Mouse (Mus musculus) E14TG2a.4 (cell line): ENCODE measurements around the gene Mpp1.
"Not testable (repeated sequence)": the region's sequence is repeated elsewhere in the genome, so short reads cannot be mapped to it uniquely, and the experiment has no call there.

ENCODE experiments used
- H3K27me3 ChIP-seq: 2 replicates; pipeline ENCODE4 v1.6.1; 2014; ENCODE audit warnings: low read length, control low read depth; ENCODE audit not compliant: insufficient read depth
- H3K36me3 ChIP-seq: 2 replicates; pipeline ENCODE4 v1.6.1; 2014; ENCODE audit warnings: low read length, control low read depth; ENCODE audit not compliant: insufficient read depth
- H3K4me1 ChIP-seq: replicated peaks from 2 replicates; pipeline ENCODE4 v1.6.1; 2014; ENCODE audit warnings: low read depth, low read length, control low read depth
- H3K4me3 ChIP-seq: replicated peaks from 2 replicates; pipeline ENCODE4 v1.5.1; 2014; ENCODE audit warnings: mild to moderate bottlenecking, low read length
- H3K9me3 ChIP-seq: 2 replicates; pipeline ENCODE4 v1.6.1; 2014; ENCODE audit warnings: low read length, control low read depth
- CTCF ChIP-seq: conservative IDR thresholded peaks from 2 replicates; pipeline ENCODE4 v1.5.1; 2014; ENCODE audit warnings: low read length
- NANOG ChIP-seq: IDR thresholded peaks from 2 replicates; pipeline ENCODE4 v1.6.1; 2014; ENCODE audit warnings: borderline replicate concordance, low read length, mixed read lengths
- POU5F1 ChIP-seq: IDR thresholded peaks from 2 replicates; pipeline ENCODE4 v1.6.1; 2014; ENCODE audit warnings: low read length, borderline replicate concordance

Gene Mpp1

DNA sequence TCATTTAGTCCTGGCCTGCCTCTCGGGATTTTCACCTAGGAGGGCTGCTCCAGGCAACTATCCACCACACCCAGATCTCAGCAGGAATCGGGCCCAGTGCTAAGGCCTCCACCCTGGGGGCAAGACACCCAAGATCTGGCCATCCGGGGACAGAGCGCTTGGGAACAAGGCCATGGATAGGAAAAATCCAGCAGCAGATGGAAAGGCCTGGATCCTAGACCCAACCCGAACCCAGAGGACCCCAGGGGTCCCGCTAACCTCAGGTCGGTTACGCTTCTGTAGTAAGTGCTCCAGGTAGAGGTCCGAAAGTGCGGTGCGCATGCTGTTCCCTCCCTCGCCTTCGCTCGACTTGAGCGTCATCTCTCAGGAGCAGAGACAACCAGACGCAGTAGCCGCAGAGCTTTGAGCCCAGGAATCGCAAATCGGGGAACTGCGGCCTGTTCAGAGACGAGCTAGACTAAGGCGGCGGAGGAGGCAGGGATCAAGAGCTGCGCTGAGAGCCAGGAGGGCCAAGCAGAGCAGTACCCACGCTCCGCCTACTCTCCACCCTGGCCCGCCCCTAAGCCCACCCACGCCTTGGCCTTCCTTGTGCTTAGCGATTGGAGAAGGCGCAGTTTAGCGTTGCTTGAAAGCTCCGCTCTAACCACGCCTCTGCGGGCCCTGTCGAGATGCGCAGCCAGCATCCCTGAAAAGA, at the start of gene Mpp1:
Mpp1 (minus strand) TSS at position 550 of the 694 bp plus-strand sequence.
- H3K27me3 ChIP-seq, result no peaks in the 10 kb centered on the region
- H3K9me3 ChIP-seq, result no peaks in the 10 kb centered on the region
- H3K36me3 ChIP-seq, result no peaks in the 10 kb centered on the region
- no peak for TF ChIP-seq NANOG
- TF ChIP-seq CTCF, result no peak
- TF ChIP-seq POU5F1, result no peak
- peak within 1 kb of the TSS; percentile 79 for H3K4me3 ChIP-seq
- H3K4me1 ChIP-seq, result peaks cover 12% of the 10 kb centered on the region

DNA sequence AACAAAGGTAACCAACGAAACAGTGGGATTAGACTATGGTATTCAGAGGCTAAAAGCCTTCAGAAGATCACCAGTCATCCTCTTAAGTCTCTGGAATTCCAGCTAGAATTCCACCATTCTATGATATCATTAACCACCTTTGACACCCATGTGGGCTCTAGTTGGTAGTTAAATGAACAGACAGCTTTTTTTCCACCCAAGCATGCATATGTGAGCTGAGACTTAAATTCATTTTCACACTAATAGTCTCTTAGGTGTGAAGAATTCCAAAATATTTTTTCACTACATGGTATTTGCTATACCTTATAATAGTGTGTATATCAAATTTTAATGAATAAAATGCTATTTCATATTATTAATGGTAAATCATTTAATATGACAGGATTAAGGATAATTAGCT, 32.9 kb upstream of the Mpp1 start, which contains the start of gene Smim9:
Smim9 (minus strand) TSS at position 101 of the 400 bp plus-strand sequence.
- no peak within 1 kb of the TSS for H3K4me3 ChIP-seq
- H3K27me3 ChIP-seq, result no peaks in the 10 kb centered on the region
- no peaks in the 10 kb centered on the region for H3K9me3 ChIP-seq

DNA sequence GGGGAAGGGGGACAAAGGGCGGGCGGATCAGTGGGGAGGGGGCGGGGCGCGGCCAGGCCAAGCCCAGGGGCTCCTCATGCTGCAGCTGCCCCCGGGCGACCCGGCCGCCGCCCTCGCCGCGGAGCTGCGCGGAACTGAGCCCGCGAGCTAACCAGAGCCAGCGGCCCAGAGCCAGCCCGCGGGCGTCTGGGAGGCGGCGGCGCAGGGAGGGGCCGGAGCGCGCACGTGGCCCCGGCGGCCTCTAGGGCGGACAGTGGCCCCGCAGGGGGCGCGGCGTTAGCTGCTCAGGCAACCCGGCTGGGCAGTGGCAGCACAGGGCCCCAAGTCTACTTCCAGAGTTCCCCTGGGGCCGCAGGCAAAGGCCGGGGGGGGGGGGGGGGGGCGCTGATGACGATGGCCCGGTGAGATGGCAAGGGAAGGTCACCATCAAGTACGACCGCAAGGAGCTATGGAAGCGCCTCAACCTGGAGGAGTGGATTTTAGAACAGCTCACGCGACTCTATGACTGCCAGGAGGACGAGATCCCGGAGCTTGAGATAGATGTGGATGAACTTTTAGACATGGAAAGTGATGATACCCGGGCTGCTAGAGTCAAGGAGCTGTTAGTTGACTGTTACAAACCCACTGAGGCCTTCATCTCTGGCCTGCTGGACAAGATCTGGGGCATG, 24.9 kb upstream of the Mpp1 start:
- Histone ChIP-seq H3K4me3 (peak overlapping the region; percentile 39; the same call in 1 of the 2 replicates), H3K9me3 (no peaks in the 10 kb centered on the region), H3K4me1 (no peaks in the 10 kb centered on the region), H3K36me3 (no peaks in the 10 kb centered on the region), H3K27me3 (no peaks in the 10 kb centered on the region)
- TF ChIP-seq CTCF (no peak), NANOG (no peak), POU5F1 (no peak)

More for the DNA sequence above, 32.9 kb upstream of the Mpp1 start, which contains the start of gene Smim9:
- Histone ChIP-seq H3K36me3 (no peaks in the 10 kb centered on the region), H3K4me1 (no peaks in the 10 kb centered on the region)
- no peak for TF ChIP-seq NANOG
- no peak for TF ChIP-seq CTCF

DNA sequence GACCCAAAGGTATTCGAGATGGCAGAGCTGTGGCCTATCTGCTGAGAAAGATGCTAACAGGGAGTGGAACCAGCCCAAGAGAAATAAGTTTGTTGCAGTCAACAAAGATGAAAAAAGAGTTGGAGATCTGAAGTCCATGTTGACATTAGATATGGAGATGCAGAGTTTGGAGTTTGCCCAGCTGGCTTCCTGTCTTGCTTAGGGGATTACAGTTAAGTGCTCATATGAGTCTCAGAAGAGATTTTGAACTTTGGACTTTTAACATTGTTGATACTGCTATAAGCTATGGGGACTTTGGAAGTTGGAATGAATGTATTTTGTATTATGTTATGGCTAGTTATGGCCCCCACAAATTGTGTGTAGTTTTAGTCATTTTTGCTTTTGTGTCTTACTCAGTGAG, 21.4 kb upstream of the Mpp1 start:
- Histone ChIP-seq H3K9me3 (no peaks in the 10 kb centered on the region), H3K4me1 (no peaks in the 10 kb centered on the region), H3K36me3 (no peaks in the 10 kb centered on the region), H3K4me3 (no peak overlapping the region), H3K27me3 (no peaks in the 10 kb centered on the region)
- TF ChIP-seq CTCF, result no peak
- no peak for TF ChIP-seq POU5F1
- no peak for TF ChIP-seq NANOG

DNA sequence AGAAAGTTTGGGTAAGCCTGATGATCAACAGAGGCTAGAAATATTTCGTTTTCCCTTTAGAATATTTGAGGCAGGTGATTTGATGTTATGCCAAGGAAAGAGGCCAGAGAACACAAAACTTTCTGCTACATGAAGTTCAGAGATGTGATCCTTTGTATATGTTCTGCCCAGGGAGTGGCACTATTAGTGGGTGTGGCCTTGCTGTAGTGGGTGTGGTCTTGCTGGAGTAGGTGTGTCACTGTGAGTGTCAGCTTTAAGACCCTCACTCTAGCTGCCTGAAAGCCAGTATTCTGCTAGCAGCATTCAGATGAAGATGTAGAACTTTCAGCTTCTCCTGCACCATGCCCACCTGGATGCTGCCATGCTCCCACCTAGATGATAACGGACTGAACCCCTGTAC, 19.5 kb upstream of the Mpp1 start:
- H3K4me3 ChIP-seq, result no peak overlapping the region
- no peak for TF ChIP-seq NANOG
- TF ChIP-seq POU5F1, result no peak
- no peak for TF ChIP-seq CTCF
- H3K9me3 ChIP-seq, result no peaks in the 10 kb centered on the region
- no peaks in the 10 kb centered on the region for H3K27me3 ChIP-seq
- H3K36me3 ChIP-seq, result no peaks in the 10 kb centered on the region
- H3K4me1 ChIP-seq, result no peaks in the 10 kb centered on the region

DNA sequence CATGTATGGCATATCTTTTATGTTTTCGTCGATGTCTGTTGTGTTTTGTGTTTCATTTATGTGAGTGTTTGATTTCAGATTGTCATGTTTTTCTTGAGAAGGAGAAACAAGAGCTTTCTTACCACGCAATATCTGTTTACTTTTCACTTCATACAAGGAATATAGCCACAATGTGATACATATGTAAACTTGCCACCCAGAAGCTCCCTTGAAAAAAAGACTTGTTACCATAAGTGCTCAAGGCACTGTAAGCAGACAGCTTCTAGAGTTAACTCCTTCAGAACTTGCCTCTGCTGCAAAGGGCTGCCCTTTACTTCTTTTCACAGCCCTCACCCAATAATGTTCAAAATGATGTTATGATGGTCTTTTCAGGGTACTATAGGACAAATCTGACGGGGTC, 17.6 kb upstream of the Mpp1 start:
- Histone ChIP-seq H3K9me3 (no peaks in the 10 kb centered on the region), H3K27me3 (peaks cover 4% of the 10 kb centered on the region; the same call in 1 of the 2 replicates), H3K36me3 (no peaks in the 10 kb centered on the region), H3K4me3 (no peak overlapping the region), H3K4me1 (no peaks in the 10 kb centered on the region)
- no peak for TF ChIP-seq NANOG
- no peak for TF ChIP-seq POU5F1
- TF ChIP-seq CTCF, result no peak

DNA sequence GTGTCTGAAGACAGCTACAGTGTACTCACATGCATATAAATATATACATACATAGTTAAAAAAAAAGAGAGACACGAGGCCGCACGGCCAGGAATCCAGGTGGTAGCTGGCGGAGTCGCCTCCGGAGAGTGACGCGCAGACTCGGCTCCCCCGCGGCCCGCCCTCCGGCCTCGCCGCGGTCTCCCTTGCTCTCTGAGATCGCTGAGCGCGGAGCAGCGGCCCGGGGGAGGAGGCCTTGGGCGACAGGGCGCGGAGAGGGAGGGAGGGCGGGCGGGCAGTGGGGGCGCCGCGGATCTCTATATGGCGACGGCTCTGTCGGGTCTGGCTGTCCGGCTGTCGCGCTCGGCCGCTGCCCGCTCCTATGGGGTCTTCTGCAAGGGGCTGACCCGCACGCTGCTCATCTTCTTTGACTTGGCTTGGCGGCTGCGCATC, 12.3 kb upstream of the Mpp1 start:
- not testable (repeated sequence) for H3K9me3 ChIP-seq, H3K4me3 ChIP-seq, H3K4me1 ChIP-seq, H3K36me3 ChIP-seq, H3K27me3 ChIP-seq

DNA sequence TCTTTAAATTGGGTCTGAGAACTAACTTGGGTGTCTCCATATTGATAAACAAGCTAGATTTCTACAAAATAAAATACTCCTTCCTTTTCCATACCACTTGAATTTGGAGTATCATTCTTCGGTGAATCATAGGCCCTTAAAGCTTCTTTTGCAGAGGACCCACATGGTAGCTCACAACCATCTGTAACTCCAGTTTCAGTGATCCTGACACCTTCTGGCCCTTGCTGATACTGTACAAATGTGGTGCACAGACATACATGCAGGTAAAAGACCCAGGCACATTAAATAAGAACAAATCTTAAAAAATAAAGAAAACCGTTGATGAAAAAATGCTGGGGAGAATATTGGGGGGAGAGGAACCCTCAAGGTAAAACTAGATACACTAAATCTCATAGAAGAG, 7.4 kb upstream of the Mpp1 start:
- TF ChIP-seq POU5F1 (no peak), NANOG (no peak), CTCF (no peak)
- Histone ChIP-seq H3K27me3 (no peaks in the 10 kb centered on the region), H3K9me3 (no peaks in the 10 kb centered on the region), H3K4me1 (no peaks in the 10 kb centered on the region), H3K36me3 (no peaks in the 10 kb centered on the region), H3K4me3 (no peak overlapping the region)
